Mouse (Mus musculus): Measurements from ENCODE around the gene Mansc4.

GRCm38 (mm10) chr6:147032303-147032925 lies 54.4 kb downstream of the Mansc4 start, which contains the start of gene Rep15:
- no peak for TF ChIP-seq CTCF (IDR thresholded peaks at IDR 0.05)
- no peak for TF ChIP-seq EP300 (IDR thresholded peaks at IDR 0.05; ENCODE audit: insufficient read depth, low read depth, low read length)
